Mouse (Mus musculus) embryonic facial prominence, embryonic 11.5 days (tissue): Measurements from ENCODE around the gene Jakmip3. TPM values are rescaled to one million over a fixed set of nuclear protein-coding genes. Genes with fewer than 3 reads are reported as not detected.

Experiments
- ATAC-seq: fragments of 200-750 bp; cut with Nextera tagmentation; replicated peaks from 2 replicates; pipeline ENCODE4 v1.8.0; 2017; ENCODE audit warnings: low read depth; ENCODE audit not compliant: insufficient number of reproducible peaks, low FRiP score, low TSS enrichment
- DNase-seq: peaks from one replicate; pipeline ENCODE4 v3.0.0-alpha.2; 2015; ENCODE audit warnings: low spot score
- H3K27ac ChIP-seq: fragments of 300-500 bp; sonication (generic); replicated peaks from 2 replicates; pipeline ENCODE4 v1.5.1; 2014; ENCODE audit warnings: mild to moderate bottlenecking, low read depth, low read length, control low read depth
- H3K27me3 ChIP-seq: fragments of 300-500 bp; sonication (generic); 2 replicates; pipeline ENCODE4 v1.6.1; 2014; ENCODE audit warnings: mild to moderate bottlenecking, low read length, moderate library complexity, mixed read lengths; ENCODE audit not compliant: control insufficient read depth, insufficient read depth
- H3K36me3 ChIP-seq: fragments of 300-500 bp; sonication (generic); replicated peaks from 2 replicates; pipeline ENCODE4 v1.6.1; 2014; ENCODE audit warnings: low read depth, mild to moderate bottlenecking, low read length, moderate library complexity, mixed read lengths; ENCODE audit not compliant: control insufficient read depth, insufficient read depth
- H3K4me1 ChIP-seq: fragments of 300-500 bp; sonication (generic); 2 replicates; pipeline ENCODE4 v1.6.1; 2014; ENCODE audit warnings: low read length, mixed read lengths; ENCODE audit not compliant: control insufficient read depth, insufficient read depth
- H3K4me2 ChIP-seq: fragments of 300-500 bp; sonication (generic); 2 replicates; pipeline ENCODE4 v1.6.1; 2014; ENCODE audit warnings: low read depth, mild to moderate bottlenecking, control low read depth, low read length, moderate library complexity
- H3K4me3 ChIP-seq: fragments of 300-500 bp; sonication (generic); 2 replicates; pipeline ENCODE4 v1.5.1; 2014; ENCODE audit warnings: low read depth, low read length, control low read depth
- H3K9ac ChIP-seq: fragments of 300-500 bp; sonication (generic); replicated peaks from 2 replicates; pipeline ENCODE4 v1.6.1; 2014; ENCODE audit warnings: mild to moderate bottlenecking, control low read depth, low read length
- H3K9me3 ChIP-seq: fragments of 300-500 bp; sonication (generic); replicated peaks from 2 replicates; pipeline ENCODE4 v1.6.1; 2016; ENCODE audit warnings: mild to moderate bottlenecking, low read length, inconsistent platforms, mixed read lengths; ENCODE audit not compliant: control insufficient read depth
- WGBS: fragments of 180-500 bp; shearing (Covaris S2); extraction: QIAGEN DNeasy Blood & Tissue Kit; methylation state at CpG from one replicate; pipeline ENCODE4 v1.1.7; 2014; 5-methylcytosine and 5-hydroxymethylcytosine counted together
- polyA plus RNA-seq: library from polyadenylated mRNA; unstranded; fragments of >200 nt; fragmentation: Nextera tagmentation; extraction: Ambion mirVana; gene quantifications from 2 replicates; pipeline ENCODE4 v1.2.1, GENCODE M21; 2014

Gene Jakmip3
- polyA plus RNA-seq, 1 experiment from 2014 or later = 0.80 TPM

GRCm38 (mm10) chr7:139084316-139084715 lies 143.8 kb downstream of the Jakmip3 start:
- H3K4me1 ChIP-seq = no peaks in the 10 kb centered on the region
- WGBS = 50% methylated on average over 1 of the region's 1 CpGs
- no peaks in the 10 kb centered on the region; the same call in 1 of the 2 replicates for H3K27me3 ChIP-seq
- no peak overlapping the region for H3K9ac ChIP-seq
- ATAC-seq (no peak), DNase-seq (no peak)
- H3K4me3 ChIP-seq = no peak overlapping the region
- no peaks in the 10 kb centered on the region for H3K9me3 ChIP-seq
- no peak overlapping the region for H3K4me2 ChIP-seq
- no peaks in the 10 kb centered on the region for H3K36me3 ChIP-seq
- no peak overlapping the region for H3K27ac ChIP-seq

GRCm38 (mm10) chr7:139085629-139086194 lies 145.2 kb downstream of the Jakmip3 start, which contains the start of gene Dpysl4:
Gene Dpysl4, plus strand, starts transcription at chr7:139086001.
- ATAC-seq (peak; percentile 84), DNase-seq (peak; percentile 90)
- peak within 1 kb of the TSS; percentile 82 for H3K4me2 ChIP-seq
- H3K4me1 ChIP-seq = no peaks in the 10 kb centered on the region
- H3K27ac ChIP-seq = peak within 1 kb of the TSS; percentile 56; the same call in 1 of the 2 replicates
- no peaks in the 10 kb centered on the region for H3K9me3 ChIP-seq
- peaks cover 3% of the 10 kb centered on the region; the same call in 1 of the 2 replicates for H3K36me3 ChIP-seq
- H3K9ac ChIP-seq = peak within 1 kb of the TSS; percentile 86
- H3K27me3 ChIP-seq = no peaks in the 10 kb centered on the region; the same call in 1 of the 2 replicates
- WGBS = 7% methylated on average over 31 of the region's 32 CpGs
- peak within 1 kb of the TSS; percentile 76 for H3K4me3 ChIP-seq

- Histone ChIP-seq H3K36me3 (peaks cover 3% of the 10 kb centered on the region; the same call in 1 of the 2 replicates), H3K4me1 (no peaks in the 10 kb centered on the region), H3K9ac (peak overlapping the region; percentile 86), H3K27me3 (no peaks in the 10 kb centered on the region; the same call in 1 of the 2 replicates), H3K9me3 (no peaks in the 10 kb centered on the region), H3K4me2 (peak overlapping the region; percentile 82), H3K4me3 (peak overlapping the region; percentile 76), H3K27ac (peak overlapping the region; percentile 56; the same call in 1 of the 2 replicates)
- WGBS = 1% methylated on average over 61 of the region's 61 CpGs
- DNase-seq (peak; percentile 44), ATAC-seq (peak; percentile 59)
Measured at GRCm38 (mm10) chr7:139086195-139087158, 145.9 kb downstream of the Jakmip3 start.

- ATAC-seq (no peak), DNase-seq (no peak)
- Histone ChIP-seq H3K27me3 (no peaks in the 10 kb centered on the region; the same call in 1 of the 2 replicates), H3K36me3 (peaks cover 3% of the 10 kb centered on the region; the same call in 1 of the 2 replicates), H3K9me3 (no peaks in the 10 kb centered on the region), H3K4me3 (no peak overlapping the region), H3K4me2 (no peak overlapping the region), H3K4me1 (no peaks in the 10 kb centered on the region), H3K27ac (no peak overlapping the region), H3K9ac (no peak overlapping the region)
- 74% methylated on average over 2 of the region's 2 CpGs for WGBS
Measured at GRCm38 (mm10) chr7:139087801-139088200, 147.3 kb downstream of the Jakmip3 start.

GRCm38 (mm10) chr7:139089892-139090874 lies 149.7 kb downstream of the Jakmip3 start:
- ATAC-seq = no peak
- no peak overlapping the region for H3K9ac ChIP-seq
- H3K9me3 ChIP-seq = no peaks in the 10 kb centered on the region
- no peak overlapping the region for H3K4me3 ChIP-seq
- H3K4me2 ChIP-seq = no peak overlapping the region
- no peak overlapping the region for H3K27ac ChIP-seq
- no peak for DNase-seq
- 87% methylated on average over 12 of the region's 12 CpGs for WGBS
- H3K36me3 ChIP-seq = peaks cover 3% of the 10 kb centered on the region
- no peaks in the 10 kb centered on the region for H3K27me3 ChIP-seq
- no peaks in the 10 kb centered on the region for H3K4me1 ChIP-seq

- Histone ChIP-seq H3K9ac (no peak overlapping the region), H3K36me3 (peaks cover 3% of the 10 kb centered on the region)
Measured at GRCm38 (mm10) chr7:139091681-139092080, 151.2 kb downstream of the Jakmip3 start.

GRCm38 (mm10) chr7:139092676-139093075 lies 152.1 kb downstream of the Jakmip3 start:
- no peak overlapping the region for H3K27ac ChIP-seq
- peaks cover 3% of the 10 kb centered on the region for H3K36me3 ChIP-seq
- WGBS = 89% methylated on average over 5 of the region's 5 CpGs
- H3K4me3 ChIP-seq = no peak overlapping the region
- ATAC-seq = no peak
- H3K27me3 ChIP-seq = no peaks in the 10 kb centered on the region
- no peak overlapping the region for H3K9ac ChIP-seq
- no peaks in the 10 kb centered on the region for H3K4me1 ChIP-seq
- no peak overlapping the region for H3K4me2 ChIP-seq
- no peak for DNase-seq
- no peaks in the 10 kb centered on the region for H3K9me3 ChIP-seq

More at GRCm38 (mm10) chr7:139091681-139092080, 151.2 kb downstream of the Jakmip3 start:
- no peaks in the 10 kb centered on the region for H3K4me1 ChIP-seq
- no peaks in the 10 kb centered on the region for H3K27me3 ChIP-seq
- H3K4me2 ChIP-seq = no peak overlapping the region
- no peak for DNase-seq
- no peaks in the 10 kb centered on the region for H3K9me3 ChIP-seq
- ATAC-seq = no peak
- H3K4me3 ChIP-seq = no peak overlapping the region
- no peak overlapping the region for H3K27ac ChIP-seq
- 83% methylated on average over 9 of the region's 9 CpGs for WGBS
